Mouse (Mus musculus) hindbrain, embryonic 12.5 days (tissue): Measurements from ENCODE around the gene Aim2. TPM values are rescaled to one million over a fixed set of nuclear protein-coding genes. Genes with fewer than 3 reads are reported as not detected.

ENCODE experiments used
- ATAC-seq: fragments of 200-750 bp; cut with Nextera tagmentation; 2 replicates; pipeline ENCODE4 v1.8.0; 2017; ENCODE audit warnings: moderate TSS enrichment; ENCODE audit not compliant: low FRiP score
- H3K27ac ChIP-seq: fragments of 300-500 bp; sonication (generic); 2 replicates; pipeline ENCODE4 v1.5.1; 2016; ENCODE audit warnings: mild to moderate bottlenecking
- H3K27me3 ChIP-seq: fragments of 300-500 bp; sonication (generic); 2 replicates; pipeline ENCODE4 v1.6.1; 2016; ENCODE audit warnings: mild to moderate bottlenecking
- H3K36me3 ChIP-seq: fragments of 300-500 bp; sonication (generic); 2 replicates; pipeline ENCODE4 v1.6.1; 2016; ENCODE audit warnings: mild to moderate bottlenecking
- H3K4me1 ChIP-seq: fragments of 300-500 bp; sonication (generic); 2 replicates; pipeline ENCODE4 v1.6.1; 2016
- H3K4me2 ChIP-seq: fragments of 300-500 bp; sonication (generic); replicated peaks from 2 replicates; pipeline ENCODE4 v1.6.1; 2016; ENCODE audit warnings: mild to moderate bottlenecking
- H3K4me3 ChIP-seq: fragments of 300-500 bp; sonication (generic); 2 replicates; pipeline ENCODE4 v1.5.1; 2016; ENCODE audit warnings: mild to moderate bottlenecking
- H3K9ac ChIP-seq: fragments of 300-500 bp; sonication (generic); 2 replicates; pipeline ENCODE4 v1.6.1; 2016; ENCODE audit warnings: mild to moderate bottlenecking, moderate library complexity
- H3K9me3 ChIP-seq: fragments of 300-500 bp; sonication (generic); replicated peaks from 2 replicates; pipeline ENCODE4 v1.6.1; 2016; ENCODE audit warnings: mild to moderate bottlenecking
- WGBS: fragments of 180-500 bp; shearing (Covaris S2); methylation state at CpG from one replicate; pipeline ENCODE4 v1.1.7; 2016; 5-methylcytosine and 5-hydroxymethylcytosine counted together
- polyA plus RNA-seq: library from polyadenylated mRNA; unstranded; fragments of >200 nt; fragmentation: Nextera tagmentation; extraction: Ambion mirVana; gene quantifications from 2 replicates; pipeline ENCODE4 v1.2.1, GENCODE M21; 2016

The Aim2 gene
- polyA plus RNA-seq, 1 experiment from 2014 or later: 3.9 TPM

DNA sequence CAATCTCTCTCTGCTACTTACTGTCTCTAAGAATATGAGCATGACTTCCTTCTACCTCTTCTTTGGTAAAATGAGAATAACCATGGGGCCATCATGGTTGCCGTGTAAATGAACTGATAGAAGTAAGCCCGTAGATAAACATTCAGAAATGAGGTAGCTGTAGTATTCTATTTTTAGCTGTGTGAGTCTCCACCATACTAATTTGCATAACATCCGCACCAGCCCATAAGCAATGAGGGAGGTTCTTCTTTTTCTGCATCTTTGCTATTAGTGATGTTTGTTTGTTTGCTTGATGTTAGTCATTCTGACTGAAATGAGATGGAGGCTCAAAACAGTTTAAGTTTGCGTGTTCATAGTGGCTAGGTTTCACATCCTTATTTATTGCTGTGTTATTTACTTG is 61.2 kb downstream of the Aim2 start:
- Histone ChIP-seq H3K4me1 (no peaks in the 10 kb centered on the region), H3K9ac (no peak overlapping the region), H3K27ac (no peak overlapping the region), H3K36me3 (no peaks in the 10 kb centered on the region), H3K4me3 (no peak overlapping the region), H3K27me3 (no peaks in the 10 kb centered on the region), H3K4me2 (no peak overlapping the region), H3K9me3 (no peaks in the 10 kb centered on the region)
- WGBS: 92% methylated on average over 4 of the region's 4 CpGs
- no peak for ATAC-seq

DNA sequence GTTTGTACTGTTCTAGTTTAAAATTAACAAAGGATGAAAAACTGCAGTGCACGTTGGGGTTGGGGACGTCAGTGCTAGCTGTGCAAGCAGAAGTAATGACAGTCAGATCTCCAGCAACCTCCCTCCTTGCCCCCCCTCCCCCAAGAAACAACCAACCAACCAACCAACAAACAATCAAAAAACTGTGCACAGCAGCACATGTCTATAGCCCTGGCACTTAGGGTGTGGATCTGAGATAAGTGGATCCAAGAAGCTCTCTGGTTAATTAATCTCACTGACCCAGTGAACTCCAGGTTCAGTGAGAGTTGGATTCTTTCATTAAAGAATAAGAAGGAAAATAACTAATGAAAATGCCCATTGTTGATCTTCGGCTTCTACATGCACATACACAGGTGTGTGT is 64.0 kb downstream of the Aim2 start:
- H3K4me1 ChIP-seq: no peaks in the 10 kb centered on the region
- H3K27me3 ChIP-seq: no peaks in the 10 kb centered on the region
- H3K9me3 ChIP-seq: no peaks in the 10 kb centered on the region
- 66% methylated on average over 3 of the region's 3 CpGs for WGBS
- ATAC-seq: no peak
- H3K9ac ChIP-seq: no peak overlapping the region
- H3K4me3 ChIP-seq: no peak overlapping the region
- H3K4me2 ChIP-seq: no peak overlapping the region
- no peak overlapping the region for H3K27ac ChIP-seq
- H3K36me3 ChIP-seq: no peaks in the 10 kb centered on the region

DNA sequence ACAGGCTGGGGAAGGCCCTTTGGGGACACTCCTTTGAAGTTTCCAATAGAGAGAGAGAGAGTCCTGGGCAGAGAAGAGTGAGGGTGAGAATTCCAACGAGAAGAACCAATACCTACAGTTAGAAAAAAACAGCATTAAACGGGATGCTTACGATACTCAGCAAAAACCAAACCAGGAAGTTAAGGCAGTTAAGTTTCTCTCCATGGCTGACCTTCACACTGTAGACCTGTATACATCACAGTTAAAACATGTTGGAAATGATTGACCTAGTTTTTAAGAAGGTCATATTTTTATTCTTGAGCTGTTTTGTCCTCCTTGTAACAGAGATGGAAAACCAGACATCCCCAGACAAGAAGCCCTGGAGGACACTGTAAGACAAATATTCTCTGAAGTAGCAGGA is 67.8 kb downstream of the Aim2 start:
- H3K27ac ChIP-seq: no peak overlapping the region
- H3K4me1 ChIP-seq: no peaks in the 10 kb centered on the region
- no peak for ATAC-seq
- H3K4me3 ChIP-seq: no peak overlapping the region
- 83% methylated on average over 3 of the region's 3 CpGs for WGBS
- no peak overlapping the region for H3K4me2 ChIP-seq
- no peaks in the 10 kb centered on the region for H3K36me3 ChIP-seq
- H3K9ac ChIP-seq: no peak overlapping the region
- no peaks in the 10 kb centered on the region for H3K27me3 ChIP-seq
- no peaks in the 10 kb centered on the region for H3K9me3 ChIP-seq

DNA sequence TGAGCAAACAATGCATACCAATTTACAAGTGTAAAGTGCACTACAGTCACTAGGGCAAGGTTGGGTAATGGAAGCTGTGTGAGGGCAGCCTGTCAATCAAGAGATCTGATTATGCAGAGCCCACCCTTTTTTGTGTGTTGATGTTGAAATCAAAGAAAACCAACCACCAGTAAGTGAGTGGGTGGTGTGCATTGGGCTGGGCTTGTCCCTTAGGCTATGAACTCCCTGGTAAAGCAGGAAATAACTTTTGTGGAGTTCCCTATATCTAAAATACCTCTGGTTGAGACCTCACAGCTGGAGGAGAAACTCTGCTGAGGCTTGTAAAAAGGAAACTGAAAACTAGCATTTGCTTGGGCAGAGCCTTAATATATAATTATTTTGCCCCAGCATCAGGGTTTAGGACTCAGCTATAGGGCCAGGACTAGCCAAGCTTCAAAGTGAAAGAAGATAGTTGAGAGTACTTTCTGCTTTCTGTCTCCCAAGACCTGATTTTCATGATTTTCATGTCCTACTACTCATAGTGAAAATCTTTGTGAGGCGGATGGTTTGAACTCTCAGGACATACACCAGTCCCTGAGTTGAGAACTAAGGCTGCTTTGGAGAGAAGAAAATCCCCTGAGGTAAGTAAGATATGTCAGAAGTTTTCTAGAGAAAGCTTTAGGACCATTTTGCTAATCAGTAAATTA is 68.4 kb downstream of the Aim2 start:
- Histone ChIP-seq H3K9me3 (no peaks in the 10 kb centered on the region), H3K27me3 (no peaks in the 10 kb centered on the region), H3K27ac (no peak overlapping the region), H3K4me3 (no peak overlapping the region), H3K4me2 (no peak overlapping the region), H3K9ac (no peak overlapping the region), H3K4me1 (no peaks in the 10 kb centered on the region), H3K36me3 (no peaks in the 10 kb centered on the region)
- 84% methylated on average over 1 of the region's 1 CpGs for WGBS
- ATAC-seq: no peak

DNA sequence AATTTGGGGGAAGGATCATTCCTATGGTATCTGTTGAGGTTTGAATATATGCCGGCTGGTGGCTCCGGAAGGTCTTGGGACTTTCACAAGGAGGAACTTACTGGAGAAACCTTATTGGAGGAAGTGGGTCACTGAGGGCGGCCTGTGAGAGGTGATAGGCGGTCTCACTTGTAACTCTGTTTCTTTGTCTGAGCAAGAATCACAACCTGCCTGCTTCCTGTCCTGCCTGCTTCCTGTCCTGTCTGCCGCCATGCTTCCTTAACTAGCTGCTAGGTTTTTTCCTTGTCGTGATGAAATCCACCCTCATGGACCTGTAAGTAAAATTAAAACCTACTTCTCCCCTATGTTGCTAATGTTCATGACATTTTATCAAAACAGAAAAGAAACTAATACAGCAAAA is 69.7 kb downstream of the Aim2 start:
- Histone ChIP-seq H3K27ac (no peak overlapping the region), H3K9ac (no peak overlapping the region), H3K9me3 (no peaks in the 10 kb centered on the region), H3K4me3 (no peak overlapping the region), H3K36me3 (no peaks in the 10 kb centered on the region), H3K4me1 (no peaks in the 10 kb centered on the region), H3K27me3 (no peaks in the 10 kb centered on the region), H3K4me2 (no peak overlapping the region)
- no peak for ATAC-seq
- 92% methylated on average over 6 of the region's 6 CpGs for WGBS

DNA sequence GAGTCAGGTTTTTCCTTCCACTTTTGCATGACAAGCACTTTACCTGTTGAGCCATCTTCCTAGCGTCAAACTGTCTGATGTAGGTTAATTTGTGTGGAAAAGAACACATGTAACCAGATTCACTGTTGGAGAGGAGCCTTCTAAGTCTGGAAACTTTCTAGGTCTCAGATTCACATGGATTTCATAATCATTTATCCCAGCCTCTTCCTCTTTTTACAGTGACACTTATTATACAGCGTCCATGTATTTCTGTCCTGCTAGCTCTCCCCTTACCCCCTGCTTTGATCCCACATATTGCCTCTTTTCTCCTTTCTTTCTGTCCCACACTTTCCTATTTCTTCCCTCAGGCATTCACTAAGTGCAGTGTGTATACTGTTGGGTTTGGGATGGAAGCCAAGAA is 75.7 kb downstream of the Aim2 start:
- Histone ChIP-seq H3K4me3 (no peak overlapping the region), H3K4me2 (no peak overlapping the region), H3K4me1 (no peaks in the 10 kb centered on the region), H3K9me3 (no peaks in the 10 kb centered on the region), H3K27ac (no peak overlapping the region), H3K36me3 (no peaks in the 10 kb centered on the region), H3K9ac (no peak overlapping the region), H3K27me3 (no peaks in the 10 kb centered on the region)
- 83% methylated on average over 2 of the region's 2 CpGs for WGBS
- ATAC-seq: no peak

DNA sequence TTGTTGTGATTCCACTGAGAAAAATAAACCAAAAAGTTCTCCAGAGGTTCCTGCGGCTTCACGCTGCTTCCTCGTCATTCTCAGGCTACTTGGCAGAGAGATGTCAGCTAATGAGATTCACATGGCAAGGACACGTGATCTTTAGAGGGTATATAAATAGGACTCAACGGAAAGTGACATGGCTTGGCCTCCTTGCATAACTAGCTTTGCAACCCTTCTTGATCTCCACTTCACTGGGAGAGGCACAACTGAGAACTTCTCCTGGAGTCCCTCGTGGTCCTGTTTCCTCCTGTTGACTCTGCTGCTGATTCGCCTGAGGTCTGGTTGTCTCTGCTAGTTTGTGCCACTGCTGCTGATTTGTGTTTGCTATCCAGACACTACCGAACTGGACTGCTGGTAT is 76.7 kb downstream of the Aim2 start:
- Histone ChIP-seq H3K4me3 (no peak overlapping the region), H3K36me3 (no peaks in the 10 kb centered on the region), H3K4me1 (no peaks in the 10 kb centered on the region), H3K27me3 (no peaks in the 10 kb centered on the region), H3K27ac (no peak overlapping the region), H3K9ac (no peak overlapping the region), H3K9me3 (no peaks in the 10 kb centered on the region), H3K4me2 (no peak overlapping the region)
- ATAC-seq: no peak
- WGBS: 79% methylated on average over 8 of the region's 8 CpGs

DNA sequence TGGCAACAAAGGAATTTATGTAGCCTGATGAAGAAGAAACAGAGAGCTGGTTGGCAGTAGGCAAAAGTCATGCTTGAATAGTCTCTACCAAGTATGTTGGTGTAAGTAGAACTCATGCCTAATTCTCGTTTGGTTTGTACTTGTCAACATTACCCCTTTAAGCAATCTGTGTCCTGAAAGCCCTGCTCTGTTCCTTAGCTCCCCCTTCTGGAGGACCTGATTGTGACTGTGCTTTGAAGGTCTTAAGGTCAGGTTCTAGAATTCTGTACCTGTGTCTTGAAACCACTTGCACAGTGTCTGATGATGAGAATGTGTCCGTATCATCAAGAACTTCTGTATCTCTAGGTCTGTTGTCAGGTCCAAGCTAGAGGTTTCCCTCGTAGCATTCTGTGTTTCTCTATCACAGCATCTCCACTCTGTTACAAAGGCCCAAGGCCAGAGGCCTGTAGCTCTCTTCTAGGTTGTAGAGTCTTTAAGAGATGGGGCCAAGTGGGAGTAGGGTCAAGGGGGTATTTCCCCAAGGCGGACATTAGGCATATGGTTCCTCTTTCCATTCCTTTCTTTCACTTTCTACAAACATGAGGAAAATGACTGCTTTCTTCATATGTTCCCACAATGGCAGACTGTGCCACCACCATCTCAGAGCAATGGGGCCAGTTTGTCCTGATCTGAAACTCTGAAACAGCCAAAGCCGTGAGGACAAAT is 79.5 kb downstream of the Aim2 start:
- 89% methylated on average over 5 of the region's 5 CpGs for WGBS
- no peak for ATAC-seq

DNA sequence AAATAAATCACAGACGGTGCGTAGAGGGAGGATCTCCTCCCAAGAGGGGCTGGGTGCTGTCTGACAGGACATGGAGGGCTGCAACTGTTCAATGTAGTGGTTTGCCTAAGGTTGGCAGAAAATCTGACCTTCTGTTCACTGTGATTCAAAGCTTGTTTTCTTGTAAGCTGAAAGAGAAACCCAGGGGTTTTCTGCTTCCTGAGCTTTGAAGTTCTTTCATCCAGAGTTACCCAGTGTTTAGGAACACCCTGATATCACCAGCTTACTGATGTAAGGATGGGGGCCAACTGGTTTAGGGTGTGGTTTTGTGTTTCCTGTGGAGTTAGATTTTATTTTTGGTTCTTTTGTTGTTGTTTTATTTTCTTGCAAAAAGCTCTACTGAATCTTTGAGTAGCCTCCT is 81.7 kb downstream of the Aim2 start:
- 84% methylated on average over 2 of the region's 2 CpGs for WGBS
- Histone ChIP-seq H3K9me3 (no peaks in the 10 kb centered on the region), H3K27ac (no peak overlapping the region)

More for the DNA sequence above, 79.5 kb downstream of the Aim2 start:
- H3K9me3 ChIP-seq: no peaks in the 10 kb centered on the region
- no peaks in the 10 kb centered on the region for H3K27me3 ChIP-seq
- H3K4me2 ChIP-seq: no peak overlapping the region
- no peaks in the 10 kb centered on the region for H3K4me1 ChIP-seq
- no peak overlapping the region for H3K4me3 ChIP-seq
- no peak overlapping the region for H3K27ac ChIP-seq
- H3K9ac ChIP-seq: no peak overlapping the region
- H3K36me3 ChIP-seq: no peaks in the 10 kb centered on the region

DNA sequence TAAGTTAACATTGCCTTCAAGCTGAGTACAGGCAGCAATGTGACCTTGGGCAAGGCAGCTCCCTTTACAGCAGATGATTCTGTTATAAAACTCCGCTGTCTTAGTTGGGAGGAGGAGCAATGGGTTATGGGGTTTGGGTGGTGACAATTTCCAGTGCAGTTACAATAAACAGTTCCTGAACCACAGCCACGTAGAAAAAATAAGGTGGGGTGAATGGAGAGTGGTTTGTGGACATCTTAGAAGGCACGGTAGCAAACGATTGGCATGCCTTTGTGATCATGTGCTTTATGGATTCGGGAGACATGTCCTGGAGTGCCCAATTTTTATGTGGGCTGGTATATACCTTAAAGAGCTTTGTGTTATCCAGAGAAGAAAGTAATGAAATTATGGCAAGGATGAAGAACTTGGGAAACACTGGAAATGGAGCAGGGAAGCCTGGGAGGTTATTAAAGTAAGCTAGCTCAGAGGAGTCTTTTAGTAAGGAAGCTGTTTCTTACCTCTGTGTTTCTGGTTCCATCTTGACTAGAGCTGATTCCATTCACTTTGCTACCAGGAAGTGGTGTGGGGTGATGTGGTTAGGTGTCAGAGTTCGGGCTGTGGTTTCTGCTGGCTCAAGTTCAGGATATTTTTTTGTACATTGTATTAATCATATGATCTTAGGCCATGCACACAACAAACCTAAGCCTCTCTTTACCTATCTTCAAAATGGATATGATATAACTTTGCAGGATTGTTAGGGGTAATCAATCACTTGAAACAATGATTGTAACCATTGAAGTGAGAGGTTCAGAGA is 86.7 kb downstream of the Aim2 start:
- Histone ChIP-seq H3K36me3 (no peaks in the 10 kb centered on the region), H3K9me3 (no peaks in the 10 kb centered on the region), H3K9ac (no peak overlapping the region), H3K27ac (no peak overlapping the region), H3K4me2 (no peak overlapping the region), H3K27me3 (no peaks in the 10 kb centered on the region), H3K4me3 (no peak overlapping the region), H3K4me1 (no peaks in the 10 kb centered on the region)
- WGBS: 85% methylated on average over 6 of the region's 6 CpGs
- no peak for ATAC-seq

More for the DNA sequence above, 81.7 kb downstream of the Aim2 start:
- no peaks in the 10 kb centered on the region for H3K4me1 ChIP-seq
- ATAC-seq: no peak
- H3K36me3 ChIP-seq: no peaks in the 10 kb centered on the region
- H3K4me3 ChIP-seq: no peak overlapping the region
- H3K27me3 ChIP-seq: no peaks in the 10 kb centered on the region
- no peak overlapping the region for H3K9ac ChIP-seq
- H3K4me2 ChIP-seq: no peak overlapping the region

DNA sequence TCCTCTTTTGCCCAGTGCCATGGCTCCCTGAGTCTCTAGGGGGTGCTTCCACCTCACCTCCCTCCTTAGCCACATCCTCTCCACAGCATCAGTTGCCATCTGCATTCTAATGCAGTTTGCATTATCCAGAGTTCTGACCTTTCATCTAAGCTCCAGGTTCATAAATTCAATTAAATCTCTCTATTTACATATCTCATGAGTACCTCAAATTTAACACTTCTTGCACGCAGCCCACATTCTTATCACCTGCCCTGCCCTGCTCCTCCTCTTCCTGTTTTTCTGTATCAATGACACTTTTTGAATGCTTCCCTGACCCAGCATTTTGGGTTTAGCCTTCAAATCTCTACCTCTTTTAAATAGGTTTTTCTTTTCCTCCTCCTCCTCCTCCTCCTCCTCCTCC is 90.0 kb downstream of the Aim2 start:
- Histone ChIP-seq H3K9ac (no peak overlapping the region), H3K27me3 (no peaks in the 10 kb centered on the region), H3K4me1 (no peaks in the 10 kb centered on the region), H3K27ac (no peak overlapping the region), H3K4me2 (no peak overlapping the region), H3K4me3 (no peak overlapping the region), H3K9me3 (no peaks in the 10 kb centered on the region), H3K36me3 (no peaks in the 10 kb centered on the region)
- ATAC-seq: no peak
- WGBS: 95% methylated on average over 1 of the region's 1 CpGs

DNA sequence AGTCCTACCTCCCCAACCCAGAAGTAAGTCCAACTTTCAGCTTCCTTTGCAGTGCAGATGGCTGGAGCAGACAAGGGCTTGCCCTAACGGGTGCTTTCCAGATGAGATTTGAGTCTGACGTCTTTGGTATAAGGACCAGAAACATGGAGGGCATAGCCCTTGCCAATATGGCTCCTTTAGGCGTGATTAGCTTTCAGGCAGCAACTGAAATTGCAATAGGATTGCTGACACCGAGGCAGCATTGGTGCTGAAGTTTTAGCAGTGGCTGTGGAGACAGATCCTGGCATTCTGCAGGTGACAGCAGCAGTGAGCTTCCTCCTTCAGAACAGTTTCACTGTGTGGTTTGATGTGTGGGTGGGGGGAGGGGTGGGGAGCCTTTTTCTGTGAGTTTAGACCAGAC is 90.5 kb downstream of the Aim2 start:
- WGBS: 78% methylated on average over 4 of the region's 4 CpGs
- H3K36me3 ChIP-seq: no peaks in the 10 kb centered on the region
- H3K27me3 ChIP-seq: no peaks in the 10 kb centered on the region
- no peak overlapping the region for H3K4me3 ChIP-seq
- H3K9ac ChIP-seq: no peak overlapping the region
- H3K27ac ChIP-seq: no peak overlapping the region
- no peaks in the 10 kb centered on the region for H3K4me1 ChIP-seq
- no peaks in the 10 kb centered on the region for H3K9me3 ChIP-seq
- no peak for ATAC-seq
- H3K4me2 ChIP-seq: no peak overlapping the region
